Mouse (Mus musculus): ENCODE measurements around the gene Zfp398. TPM values are rescaled to one million over a fixed set of nuclear protein-coding genes. Genes with fewer than 3 reads are reported as not detected.

Gene Zfp398
- polyA plus RNA-seq, 1 experiment = 5.8 TPM

DNA sequence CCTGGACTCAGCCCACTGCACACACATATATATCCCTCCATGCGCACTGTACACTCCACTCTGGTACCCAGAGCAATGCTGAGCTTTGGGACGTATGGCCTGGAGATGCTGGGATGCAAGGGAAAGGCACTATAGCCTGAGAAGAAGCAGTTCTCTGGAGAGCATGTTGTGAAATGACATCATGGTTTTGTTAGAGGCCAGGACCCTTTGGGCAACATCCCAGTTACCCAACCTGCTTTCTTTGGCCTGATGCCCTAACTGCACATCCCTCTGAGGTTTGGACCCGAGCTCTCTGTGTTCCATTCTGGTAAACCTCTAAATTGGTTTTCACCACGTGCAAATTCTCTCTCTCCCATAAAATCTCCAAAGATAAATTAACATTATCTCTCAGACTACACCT, 68.1 kb downstream of the Zfp398 start:
- TF ChIP-seq POLR2A (IDR thresholded peaks at IDR 0.05; ENCODE audit: control insufficient read depth, low read depth, low read length) = no peak
- no peak for TF ChIP-seq CTCF (IDR thresholded peaks at IDR 0.05; ENCODE audit: control insufficient read depth, insufficient read depth, insufficient replicate concordance, low read depth, low read length)
- peaks cover 12% of the 10 kb centered on the region for H3K4me1 ChIP-seq (ENCODE audit: control insufficient read depth, insufficient read depth, low read length)
- no peak overlapping the region for H3K4me3 ChIP-seq (ENCODE audit: control insufficient read depth, low read depth, low read length)
- H3K36me3 ChIP-seq (ENCODE audit: control insufficient read depth, insufficient read depth, low read length) = no peaks in the 10 kb centered on the region
- H3K27ac ChIP-seq (ENCODE audit: control insufficient read depth, insufficient read depth, low read depth, low read length) = no peak overlapping the region
- no peaks in the 10 kb centered on the region for H3K27me3 ChIP-seq (ENCODE audit: control insufficient read depth, insufficient read depth, low read length)

DNA sequence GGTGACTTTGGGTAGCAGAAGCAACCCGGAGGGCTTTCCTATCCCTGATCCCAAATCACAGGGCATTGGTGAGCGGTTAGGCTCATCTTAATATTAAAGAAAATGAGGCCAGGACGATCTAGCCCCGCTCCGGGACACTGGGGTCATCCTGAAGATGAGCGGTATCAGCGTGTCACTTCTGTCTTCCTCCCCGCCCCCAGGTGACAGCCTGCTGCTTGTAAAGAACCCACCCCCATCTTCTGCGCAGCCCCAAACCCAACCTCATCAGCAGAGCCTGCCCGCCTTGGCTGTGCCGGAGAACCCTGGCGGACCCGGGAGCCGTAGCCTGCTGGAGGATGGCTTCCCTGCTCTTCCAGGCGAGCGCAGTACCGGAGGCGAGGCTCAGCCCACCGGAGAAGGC, 68.9 kb downstream of the Zfp398 start:
- TF ChIP-seq CTCF (IDR thresholded peaks at IDR 0.05; ENCODE audit: control insufficient read depth, insufficient read depth, insufficient replicate concordance, low read depth, low read length) (no peak), POLR2A (IDR thresholded peaks at IDR 0.05; ENCODE audit: control insufficient read depth, low read depth, low read length) (no peak)
- H3K4me1 ChIP-seq (ENCODE audit: control insufficient read depth, insufficient read depth, low read length) = peaks cover 12% of the 10 kb centered on the region
- H3K4me3 ChIP-seq (ENCODE audit: control insufficient read depth, low read depth, low read length) = peak overlapping the region; percentile 70
- no peak overlapping the region for H3K27ac ChIP-seq (ENCODE audit: control insufficient read depth, insufficient read depth, low read depth, low read length)
- no peaks in the 10 kb centered on the region for H3K27me3 ChIP-seq (ENCODE audit: control insufficient read depth, insufficient read depth, low read length)
- H3K36me3 ChIP-seq (ENCODE audit: control insufficient read depth, insufficient read depth, low read length) = no peaks in the 10 kb centered on the region

DNA sequence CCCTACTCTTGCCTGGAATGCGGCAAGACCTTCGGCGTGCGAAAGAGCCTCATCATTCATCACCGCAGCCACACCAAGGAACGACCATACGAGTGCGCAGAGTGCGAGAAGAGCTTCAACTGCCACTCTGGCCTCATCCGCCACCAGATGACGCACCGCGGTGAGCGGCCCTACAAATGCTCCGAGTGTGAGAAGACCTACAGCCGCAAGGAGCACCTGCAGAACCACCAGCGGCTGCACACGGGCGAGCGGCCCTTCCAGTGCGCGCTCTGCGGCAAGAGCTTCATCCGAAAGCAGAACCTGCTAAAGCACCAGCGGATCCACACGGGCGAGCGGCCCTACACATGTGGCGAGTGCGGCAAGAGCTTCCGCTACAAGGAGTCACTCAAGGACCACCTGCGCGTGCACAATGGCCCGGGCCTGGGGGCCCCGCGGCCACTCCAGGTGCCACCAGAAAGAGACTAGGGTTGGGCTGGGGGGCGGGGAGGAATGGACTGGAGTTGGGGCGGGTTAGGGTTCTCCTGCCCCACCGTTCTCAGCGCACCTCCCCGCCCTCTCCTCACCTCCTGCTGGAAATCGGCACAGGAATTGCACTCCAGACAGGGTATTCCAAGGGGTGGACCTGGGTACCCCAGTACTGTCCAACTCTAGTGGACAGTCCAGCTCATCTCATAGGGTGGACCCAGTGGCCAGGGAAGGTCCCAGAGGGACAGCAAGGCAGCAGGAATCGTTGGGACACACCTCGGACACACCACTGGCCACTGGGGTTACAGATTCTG, 69.6 kb downstream of the Zfp398 start:
- peak overlapping the region; percentile 70 for H3K4me3 ChIP-seq (ENCODE audit: control insufficient read depth, low read depth, low read length)
- H3K36me3 ChIP-seq (ENCODE audit: control insufficient read depth, insufficient read depth, low read length) = no peaks in the 10 kb centered on the region
- H3K27me3 ChIP-seq (ENCODE audit: control insufficient read depth, insufficient read depth, low read length) = no peaks in the 10 kb centered on the region
- no peak overlapping the region for H3K27ac ChIP-seq (ENCODE audit: control insufficient read depth, insufficient read depth, low read depth, low read length)
- TF ChIP-seq CTCF (IDR thresholded peaks at IDR 0.05; ENCODE audit: control insufficient read depth, insufficient read depth, insufficient replicate concordance, low read depth, low read length) (no peak), POLR2A (IDR thresholded peaks at IDR 0.05; ENCODE audit: control insufficient read depth, low read depth, low read length) (no peak)
- H3K4me1 ChIP-seq (ENCODE audit: control insufficient read depth, insufficient read depth, low read length) = peaks cover 12% of the 10 kb centered on the region

DNA sequence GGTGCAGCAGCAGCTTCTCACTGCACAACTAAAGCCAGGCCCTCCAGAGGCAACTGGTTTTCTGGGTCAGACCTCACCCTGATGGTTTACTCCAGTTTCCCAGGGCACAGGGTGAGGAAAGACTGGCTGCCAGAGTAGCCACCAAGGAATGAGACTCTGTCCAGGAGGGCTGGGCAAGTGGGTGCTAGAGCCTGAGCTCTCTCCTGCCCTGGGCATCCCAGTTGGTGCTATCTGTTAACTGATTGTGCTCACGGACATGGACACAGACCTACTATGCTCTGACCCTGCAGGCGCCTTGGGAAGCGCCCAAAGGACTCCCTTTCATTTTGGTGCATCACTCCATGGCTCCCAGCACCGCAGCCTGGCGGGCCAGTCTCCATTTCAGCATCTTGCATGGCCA, 70.9 kb downstream of the Zfp398 start:
- no peak overlapping the region for H3K27ac ChIP-seq (ENCODE audit: control insufficient read depth, insufficient read depth, low read depth, low read length)
- TF ChIP-seq CTCF (IDR thresholded peaks at IDR 0.05; ENCODE audit: control insufficient read depth, insufficient read depth, insufficient replicate concordance, low read depth, low read length) (no peak), POLR2A (IDR thresholded peaks at IDR 0.05; ENCODE audit: control insufficient read depth, low read depth, low read length) (no peak)
- no peaks in the 10 kb centered on the region for H3K36me3 ChIP-seq (ENCODE audit: control insufficient read depth, insufficient read depth, low read length)
- no peak overlapping the region for H3K4me3 ChIP-seq (ENCODE audit: control insufficient read depth, low read depth, low read length)
- H3K4me1 ChIP-seq (ENCODE audit: control insufficient read depth, insufficient read depth, low read length) = peaks cover 12% of the 10 kb centered on the region
- H3K27me3 ChIP-seq (ENCODE audit: control insufficient read depth, insufficient read depth, low read length) = no peaks in the 10 kb centered on the region

DNA sequence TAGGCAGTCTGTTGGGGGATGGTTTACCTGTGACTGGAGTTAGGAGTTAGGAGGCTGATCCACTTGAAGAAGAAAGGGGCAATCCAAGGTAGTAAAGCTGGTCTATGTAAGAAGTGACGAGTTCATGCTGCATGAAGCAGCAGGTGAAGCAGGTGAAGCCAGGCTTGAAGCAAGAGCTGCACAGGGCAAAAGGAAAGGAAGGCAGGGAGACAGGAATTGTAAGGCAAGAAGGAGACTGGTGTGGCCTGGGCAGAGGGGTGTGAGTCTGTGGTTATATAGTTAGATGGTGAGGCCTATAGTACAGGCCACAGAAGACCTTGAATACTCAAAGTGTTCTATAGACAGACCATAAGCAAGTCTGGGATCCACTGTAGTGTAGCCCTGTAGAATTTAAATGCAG, 73.5 kb downstream of the Zfp398 start:
- Histone ChIP-seq H3K27ac (ENCODE audit: control insufficient read depth, insufficient read depth, low read depth, low read length) (no peak overlapping the region), H3K36me3 (ENCODE audit: control insufficient read depth, insufficient read depth, low read length) (no peaks in the 10 kb centered on the region), H3K4me1 (ENCODE audit: control insufficient read depth, insufficient read depth, low read length) (peaks cover 12% of the 10 kb centered on the region), H3K27me3 (ENCODE audit: control insufficient read depth, insufficient read depth, low read length) (no peaks in the 10 kb centered on the region), H3K4me3 (ENCODE audit: control insufficient read depth, low read depth, low read length) (no peak overlapping the region)
- TF ChIP-seq POLR2A (IDR thresholded peaks at IDR 0.05; ENCODE audit: control insufficient read depth, low read depth, low read length) = no peak
- no peak for TF ChIP-seq CTCF (IDR thresholded peaks at IDR 0.05; ENCODE audit: control insufficient read depth, insufficient read depth, insufficient replicate concordance, low read depth, low read length)

DNA sequence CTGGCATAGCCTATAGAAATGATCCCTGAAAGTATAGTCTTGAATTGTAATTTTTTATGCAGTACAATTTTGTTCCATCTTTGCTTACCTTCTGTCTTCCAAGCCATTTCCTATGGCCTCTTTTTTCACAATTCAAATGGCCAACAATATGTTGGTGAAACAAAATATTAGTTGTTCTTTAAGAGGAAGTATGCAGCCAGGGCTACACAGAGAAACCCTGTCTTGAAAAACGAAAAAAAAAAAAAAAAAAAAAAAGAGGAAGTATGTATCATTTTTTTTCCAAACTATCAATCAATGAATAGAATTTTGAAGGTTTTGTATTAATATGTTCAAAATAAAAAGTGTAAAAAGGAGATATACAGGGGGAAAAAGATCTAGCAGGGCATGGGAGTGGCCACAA, 76.2 kb downstream of the Zfp398 start:
- no peaks in the 10 kb centered on the region for H3K36me3 ChIP-seq (ENCODE audit: control insufficient read depth, insufficient read depth, low read length)
- H3K27me3 ChIP-seq (ENCODE audit: control insufficient read depth, insufficient read depth, low read length) = no peaks in the 10 kb centered on the region
- no peaks in the 10 kb centered on the region for H3K4me1 ChIP-seq (ENCODE audit: control insufficient read depth, insufficient read depth, low read length)
- no peak overlapping the region for H3K4me3 ChIP-seq (ENCODE audit: control insufficient read depth, low read depth, low read length)
- TF ChIP-seq CTCF (IDR thresholded peaks at IDR 0.05; ENCODE audit: control insufficient read depth, insufficient read depth, insufficient replicate concordance, low read depth, low read length) (no peak), POLR2A (IDR thresholded peaks at IDR 0.05; ENCODE audit: control insufficient read depth, low read depth, low read length) (no peak)
- no peak overlapping the region for H3K27ac ChIP-seq (ENCODE audit: control insufficient read depth, insufficient read depth, low read depth, low read length)

DNA sequence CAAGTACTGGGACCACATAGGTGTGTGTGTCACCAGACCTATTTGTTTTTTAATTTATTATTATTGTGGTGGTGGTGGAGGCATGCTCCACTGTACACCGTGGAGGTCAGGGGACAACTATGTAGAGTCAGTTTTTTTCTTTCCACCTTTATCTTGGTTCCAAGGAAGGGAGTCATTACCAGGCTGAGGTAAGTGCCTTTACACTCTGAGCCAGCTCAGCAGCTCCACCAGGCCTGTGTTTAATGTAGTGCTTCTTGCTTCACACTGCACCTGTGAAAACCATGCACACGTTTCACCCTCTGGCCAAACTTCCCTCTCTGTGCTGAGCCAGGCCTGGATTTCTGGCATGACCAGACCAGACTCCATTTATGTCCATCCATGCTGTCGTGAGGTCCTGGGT, 77.5 kb downstream of the Zfp398 start:
- Histone ChIP-seq H3K4me3 (ENCODE audit: control insufficient read depth, low read depth, low read length) (no peak overlapping the region), H3K36me3 (ENCODE audit: control insufficient read depth, insufficient read depth, low read length) (no peaks in the 10 kb centered on the region), H3K27ac (ENCODE audit: control insufficient read depth, insufficient read depth, low read depth, low read length) (no peak overlapping the region), H3K4me1 (ENCODE audit: control insufficient read depth, insufficient read depth, low read length) (no peaks in the 10 kb centered on the region), H3K27me3 (ENCODE audit: control insufficient read depth, insufficient read depth, low read length) (no peaks in the 10 kb centered on the region)
- TF ChIP-seq CTCF (IDR thresholded peaks at IDR 0.05; ENCODE audit: control insufficient read depth, insufficient read depth, insufficient replicate concordance, low read depth, low read length) (no peak), POLR2A (IDR thresholded peaks at IDR 0.05; ENCODE audit: control insufficient read depth, low read depth, low read length) (no peak)
